In genomic region chrX:145406052-145406451, GRCm38 (mm10) we compare ENCODE assay signal across 19 mouse cellular contexts. TPM values are rescaled to one million over a fixed set of nuclear protein-coding genes. Genes with fewer than 3 reads are reported as not detected.
"Had no signal": no experiment of that assay in that cellular context is flagged by ENCODE, and none has a peak within 500 bp of the region (broad histone marks: within the 10 kb centered on the region; RNA-seq: fewer than 3 reads in every experiment).

No protein-coding gene starts in this region.

- H3K9me3 ChIP-seq: intestine, embryonic 15.5 days; limb, embryonic 10.5 days; limb, embryonic 13.5 days; midbrain, embryonic 10.5 days; midbrain, embryonic 13.5 days had no signal

- H3K36me3 ChIP-seq: intestine, embryonic 15.5 days; limb, embryonic 10.5 days; limb, embryonic 13.5 days; midbrain, embryonic 10.5 days; midbrain, embryonic 13.5 days had no signal

- H3K27ac ChIP-seq: intestine, embryonic 15.5 days; limb, embryonic 10.5 days; limb, embryonic 13.5 days; midbrain, embryonic 10.5 days; midbrain, embryonic 13.5 days; stomach, postnatal 0 days had no signal

- H3K27me3 ChIP-seq: intestine, embryonic 15.5 days; midbrain, embryonic 13.5 days had no signal

- H3K4me1 ChIP-seq: intestine, embryonic 15.5 days; limb, embryonic 10.5 days; limb, embryonic 13.5 days; midbrain, embryonic 10.5 days; midbrain, embryonic 13.5 days had no signal

- H3K4me2 ChIP-seq: intestine, embryonic 15.5 days; limb, embryonic 13.5 days; midbrain, embryonic 13.5 days had no signal

- DNase-seq: kidney, adult 18-20 months; kidney, adult 9 months; kidney, postnatal 14 days; kidney, postnatal 4 days; lung, adult 2 months; lung, postnatal 14 days; lung, postnatal 4 days; thymus, adult 2 months; thymus, postnatal 14 days; thymus, postnatal 4 days had no signal

- H3K4me3 ChIP-seq: intestine, embryonic 15.5 days; limb, embryonic 10.5 days; limb, embryonic 13.5 days; midbrain, embryonic 10.5 days; midbrain, embryonic 13.5 days had no signal

- ATAC-seq: intestine, embryonic 15.5 days; midbrain, embryonic 13.5 days had no signal

- H3K9ac ChIP-seq: intestine, embryonic 15.5 days; limb, embryonic 13.5 days; midbrain, embryonic 13.5 days had no signal

RNA-seq across cellular contexts. Expression of gene Lhfpl1, which starts 57.2 kb away (rescaled TPM):
- total RNA-seq: liver, adult 2 months; megakaryocyte, adult 5-6 weeks had no signal
- polyA plus RNA-seq: liver, adult 2 months; small intestine, adult 2 months had no signal
